Mouse (Mus musculus) erythroblast, adult 5-6 weeks (primary cell): Measurements from ENCODE around the gene Kcnab1. TPM values are rescaled to one million over a fixed set of nuclear protein-coding genes. Genes with fewer than 3 reads are reported as not detected.

Source experiments
- ATAC-seq: replicated peaks from 2 replicates; pipeline ENCODE4 v1.8.0; 2016; ENCODE audit warnings: moderate number of reproducible peaks, mild to moderate bottlenecking, moderate TSS enrichment, inconsistent platforms; ENCODE audit not compliant: poor library complexity, low FRiP score, severe bottlenecking
- total RNA-seq, 2 experiments: library from RNA; stranded (forward) in 1 of 2; stranded (reverse) in 1 of 2; fragments of 150-400 nt in 1 of 2; fragments of 200-764, 138-1000 nt in 1 of 2; gene quantifications; 2 replicates each; pipeline versions ENCODE4 v1.2.3 to v1.2.4; 2015 to 2017; ENCODE audit warnings: low replicate concordance in 2 of 2

The Kcnab1 gene
- total RNA-seq, 2 experiments from 2014 or later, result not detected

- ATAC-seq, result no peak
Observed at GRCm38 (mm10) chr3:65203361-65204117, 94.4 kb downstream of the Kcnab1 start.

- ATAC-seq, result no peak
Observed at GRCm38 (mm10) chr3:65204356-65205075, 95.3 kb downstream of the Kcnab1 start.

GRCm38 (mm10) chr3:65205539-65206020 lies 96.4 kb downstream of the Kcnab1 start:
- no peak for ATAC-seq

- ATAC-seq, result no peak
Observed at GRCm38 (mm10) chr3:65213725-65214124, 104.5 kb downstream of the Kcnab1 start.

GRCm38 (mm10) chr3:65214635-65215034 lies 105.5 kb downstream of the Kcnab1 start:
- no peak for ATAC-seq

GRCm38 (mm10) chr3:65217673-65218579 lies 108.7 kb downstream of the Kcnab1 start:
- ATAC-seq, result no peak

- no peak for ATAC-seq
Observed at GRCm38 (mm10) chr3:65220287-65220686, 111.1 kb downstream of the Kcnab1 start.

GRCm38 (mm10) chr3:65223635-65224034 lies 114.5 kb downstream of the Kcnab1 start:
- ATAC-seq, result no peak

- ATAC-seq, result no peak
Observed at GRCm38 (mm10) chr3:65230978-65231377, 121.8 kb downstream of the Kcnab1 start.

GRCm38 (mm10) chr3:65231419-65232090 lies 122.4 kb downstream of the Kcnab1 start:
- ATAC-seq, result no peak

GRCm38 (mm10) chr3:65249023-65249422 lies 139.8 kb downstream of the Kcnab1 start:
- no peak for ATAC-seq

- no peak for ATAC-seq
Observed at GRCm38 (mm10) chr3:65260521-65260920, 151.3 kb downstream of the Kcnab1 start.

- ATAC-seq, result no peak
Observed at GRCm38 (mm10) chr3:65262506-65263422, 153.6 kb downstream of the Kcnab1 start.

- ATAC-seq, result no peak
Observed at GRCm38 (mm10) chr3:65273317-65273716, 164.1 kb downstream of the Kcnab1 start.

- ATAC-seq, result no peak
Observed at GRCm38 (mm10) chr3:65277777-65278176, 168.6 kb downstream of the Kcnab1 start.

GRCm38 (mm10) chr3:65283366-65283765 lies 174.2 kb downstream of the Kcnab1 start:
- no peak for ATAC-seq

- ATAC-seq, result no peak
Observed at GRCm38 (mm10) chr3:65288994-65289393, 179.8 kb downstream of the Kcnab1 start.

GRCm38 (mm10) chr3:65296996-65297395 lies 187.8 kb downstream of the Kcnab1 start:
- no peak for ATAC-seq

GRCm38 (mm10) chr3:65299205-65299604 lies 190.0 kb downstream of the Kcnab1 start:
- no peak for ATAC-seq
